Mouse (Mus musculus) cerebellum, adult 2 months (tissue): ENCODE results near the gene Zdhhc3. TPM values are rescaled to one million over a fixed set of nuclear protein-coding genes. Genes with fewer than 3 reads are reported as not detected.
A peak's percentile ranks its signal among the peaks of the same experiment; 100 is the strongest.

Experiments
- DNase-seq, 2 experiments: peaks; one replicate each; pipeline ENCODE4 v3.0.0; 2021
- H3K27ac ChIP-seq: fragments of 200-500 bp; 2 replicates; pipeline ENCODE4 v1.5.1; 2012; ENCODE audit warnings: low read length, control low read depth, inconsistent platforms; ENCODE audit not compliant: insufficient read depth
- H3K27me3 ChIP-seq: fragments of 200-500 bp; 2 replicates; pipeline ENCODE4 v1.6.1; 2012; ENCODE audit warnings: inconsistent platforms, mild to moderate bottlenecking, low read length, moderate library complexity; ENCODE audit not compliant: control insufficient read depth, insufficient read depth
- H3K4me1 ChIP-seq: fragments of 200-500 bp; 2 replicates; pipeline ENCODE4 v1.6.1; 2011; ENCODE audit warnings: low read length; ENCODE audit not compliant: control insufficient read depth, insufficient read depth
- H3K4me3 ChIP-seq: fragments of 200-500 bp; replicated peaks from 2 replicates; pipeline ENCODE3; 2011; ENCODE audit warnings: mild to moderate bottlenecking, low read depth, low read length, control low read depth; ENCODE audit not compliant: insufficient read depth
- CTCF ChIP-seq: fragments of 200-500 bp; IDR thresholded peaks from 2 replicates; pipeline ENCODE4 v1.5.1; 2011; ENCODE audit warnings: low read depth, mild to moderate bottlenecking, control low read depth, low read length, moderate library complexity, borderline replicate concordance; ENCODE audit not compliant: insufficient read depth
- POLR2A ChIP-seq: fragments of 200-500 bp; IDR thresholded peaks from 2 replicates; pipeline ENCODE4 v1.6.1; 2011; ENCODE audit warnings: low read length, control low read depth, borderline replicate concordance; ENCODE audit not compliant: insufficient read depth
- WGBS: fragments of 180-500 bp; shearing (Covaris S2); methylation state at CpG from one replicate; pipeline ENCODE4 v1.1.7; 2018; 5-methylcytosine and 5-hydroxymethylcytosine counted together
- polyA plus RNA-seq: library from polyadenylated mRNA; depleted of rRNA; stranded (reverse); fragments of >200 nt; gene quantifications from 2 replicates; pipeline ENCODE4 v1.2.3, GENCODE M21; 2012; rRNA removed

The Zdhhc3 gene
- polyA plus RNA-seq = 83.4 and 85.9 TPM in 2 replicates

DNA sequence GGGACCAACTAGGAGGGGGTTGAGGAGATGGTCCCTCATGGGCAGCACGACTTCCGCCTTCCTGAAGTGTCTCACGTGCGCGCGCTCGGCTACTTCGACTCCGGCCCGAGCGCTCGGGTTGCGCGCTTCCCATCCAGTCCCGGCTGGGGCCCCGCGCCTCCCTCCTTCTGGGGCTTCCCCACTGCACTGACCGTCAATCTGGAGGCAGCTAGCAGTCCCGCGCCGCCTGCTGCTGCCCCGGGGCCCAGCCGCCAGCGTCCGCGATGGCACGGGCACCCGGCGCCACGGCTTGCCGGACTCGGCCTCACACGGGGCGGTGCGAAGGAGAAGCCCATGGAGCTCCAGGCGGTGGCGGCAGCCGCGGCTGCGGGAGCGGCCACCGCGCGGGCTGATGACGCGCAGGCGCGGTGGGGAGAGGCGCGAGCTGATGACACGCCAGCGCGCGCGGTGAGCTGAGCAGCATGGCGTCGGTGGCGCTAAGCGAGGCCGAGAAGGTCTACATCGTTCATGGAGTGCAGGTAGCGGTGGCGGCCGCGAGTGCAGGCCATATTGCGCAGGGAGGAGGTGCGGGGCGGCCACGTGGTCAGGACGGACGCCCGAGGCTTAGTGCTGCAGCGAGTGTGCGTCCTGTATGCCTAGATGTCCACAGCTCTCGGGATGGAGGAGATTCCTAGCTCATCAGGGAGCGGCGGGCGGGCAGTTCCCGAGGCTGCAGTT lies at the start of gene Zdhhc3, which contains the start of gene Exosc7:
TSS of gene Zdhhc3 (minus strand) at position 401 of the 717 bp plus-strand sequence.
TSS of gene Exosc7 (plus strand) at position 411 of the 717 bp plus-strand sequence.
- TF ChIP-seq CTCF (no peak), POLR2A (peak; percentile 93)
- H3K4me1 ChIP-seq = no peaks in the 10 kb centered on the region; the same call in 1 of the 2 replicates
- no peaks in the 10 kb centered on the region for H3K27me3 ChIP-seq
- WGBS = under 1% methylated on average over 78 of the region's 79 CpGs
- H3K4me3 ChIP-seq = peak within 1 kb of the TSS; percentile 67
- H3K27ac ChIP-seq = peak within 1 kb of the TSS; percentile 76
- DNase-seq = peak; percentile 92 to 93

DNA sequence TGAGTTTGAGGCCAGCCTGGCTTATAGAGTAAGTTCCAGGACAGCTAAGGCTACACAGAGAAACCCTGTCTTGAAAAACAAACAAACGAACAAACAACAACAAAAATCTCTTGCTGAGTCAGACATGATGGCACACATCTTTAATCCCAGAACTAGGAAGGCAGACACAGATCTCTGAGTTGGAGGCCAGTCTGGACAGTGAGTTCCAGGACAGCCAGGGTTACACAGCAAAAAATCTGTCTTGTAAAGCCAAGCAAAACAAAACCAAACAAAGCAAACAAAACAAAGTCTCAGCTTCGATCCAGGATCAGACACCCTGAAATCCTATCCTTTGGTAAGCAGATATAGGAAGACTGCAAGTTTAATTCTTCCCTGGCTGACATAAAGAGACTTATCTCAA lies 48.8 kb upstream of the Zdhhc3 start:
- TF ChIP-seq POLR2A = no peak
- no peak for TF ChIP-seq CTCF
- H3K27ac ChIP-seq = no peak overlapping the region
- DNase-seq = no peak
- no peaks in the 10 kb centered on the region for H3K27me3 ChIP-seq
- H3K4me1 ChIP-seq = no peaks in the 10 kb centered on the region
- 68% methylated on average over 2 of the region's 2 CpGs for WGBS
- H3K4me3 ChIP-seq = no peak overlapping the region

DNA sequence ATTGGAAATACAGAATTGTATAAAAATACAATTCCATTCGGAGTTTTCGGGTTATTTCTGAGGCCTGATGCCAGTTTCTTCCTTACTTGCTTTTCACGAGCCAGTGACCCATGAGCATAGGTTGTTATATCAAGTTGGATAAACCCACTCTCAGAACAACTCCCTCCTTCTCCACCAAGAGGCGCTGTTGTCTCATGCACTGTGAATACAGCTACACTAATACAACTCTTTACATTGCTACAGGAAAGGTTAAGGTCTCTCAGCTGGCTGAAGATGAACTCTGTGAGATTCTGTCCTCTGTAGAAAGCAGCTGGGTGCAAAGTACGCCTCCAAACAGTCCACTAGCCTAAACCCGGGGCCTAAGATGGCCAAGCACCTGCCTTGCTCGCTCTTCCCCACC lies 46.3 kb upstream of the Zdhhc3 start:
- DNase-seq = peak in 1 of 2 experiments; percentile 27
- no peak for TF ChIP-seq POLR2A
- TF ChIP-seq CTCF = no peak
- Histone ChIP-seq H3K4me1 (no peaks in the 10 kb centered on the region), H3K27me3 (no peaks in the 10 kb centered on the region), H3K4me3 (no peak overlapping the region), H3K27ac (no peak overlapping the region)
- WGBS = 66% methylated on average over 7 of the region's 7 CpGs

DNA sequence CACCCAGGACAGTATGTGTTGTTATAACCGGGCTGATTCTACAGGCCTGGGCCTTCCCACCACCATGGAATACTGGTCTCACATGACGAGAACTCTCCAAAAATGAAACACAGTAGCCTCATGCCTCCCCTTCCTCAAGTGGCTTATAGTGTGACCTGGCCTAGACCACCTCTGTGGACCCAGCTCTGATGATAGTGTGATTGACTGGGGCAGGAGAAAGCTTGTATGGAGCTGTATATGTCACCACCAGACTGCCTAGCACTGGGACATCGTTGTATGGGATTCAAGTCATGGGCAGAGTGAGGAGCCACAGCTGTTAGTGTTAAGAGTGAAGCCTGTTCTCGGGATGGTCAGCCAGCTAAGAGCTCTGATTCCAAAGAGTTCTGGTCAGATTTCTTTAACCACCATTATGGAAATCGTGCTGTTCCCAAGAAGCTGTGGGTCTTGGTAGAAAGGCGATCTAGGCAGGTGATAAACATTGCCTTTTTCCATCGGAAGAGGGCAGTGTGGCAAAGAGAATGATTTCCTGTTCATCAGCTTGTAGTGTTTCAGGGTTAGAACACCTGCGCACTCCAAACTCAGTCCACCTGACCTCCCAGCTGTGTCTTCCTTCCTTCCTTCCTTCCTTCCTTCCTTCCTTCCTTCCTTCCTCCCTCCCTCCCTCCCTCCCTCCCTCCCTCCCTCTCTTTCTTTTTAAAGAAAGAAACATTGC lies 45.3 kb upstream of the Zdhhc3 start:
- no peak for DNase-seq
- Histone ChIP-seq H3K27ac (no peak overlapping the region), H3K27me3 (no peaks in the 10 kb centered on the region), H3K4me3 (no peak overlapping the region), H3K4me1 (no peaks in the 10 kb centered on the region)
- WGBS = 39% methylated on average over 8 of the region's 8 CpGs
- TF ChIP-seq POLR2A = no peak
- peak; percentile 52; the same call in 1 of the 2 replicates for TF ChIP-seq CTCF

DNA sequence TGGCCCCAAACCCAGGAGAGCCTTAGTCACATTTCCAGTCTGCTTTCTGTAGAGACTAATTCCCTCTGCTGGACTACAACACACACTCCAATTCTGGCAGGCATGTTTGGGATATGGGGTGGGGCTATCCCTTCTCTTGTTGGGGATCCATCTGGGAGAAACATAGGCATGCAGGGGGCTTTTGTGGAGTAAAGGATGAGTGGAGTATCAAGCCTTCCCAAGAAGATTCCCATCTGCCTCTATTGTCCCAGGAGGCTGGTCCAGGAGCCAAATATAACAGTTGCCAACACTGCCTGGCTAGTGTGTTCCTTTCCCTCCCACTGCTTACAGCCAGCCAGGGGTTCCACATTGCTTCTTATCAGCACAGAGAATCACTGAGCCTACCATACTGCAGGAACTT lies 44.7 kb upstream of the Zdhhc3 start:
- Histone ChIP-seq H3K27me3 (no peaks in the 10 kb centered on the region), H3K27ac (no peak overlapping the region), H3K4me3 (no peak overlapping the region), H3K4me1 (no peaks in the 10 kb centered on the region)
- DNase-seq = no peak
- TF ChIP-seq CTCF = no peak

DNA sequence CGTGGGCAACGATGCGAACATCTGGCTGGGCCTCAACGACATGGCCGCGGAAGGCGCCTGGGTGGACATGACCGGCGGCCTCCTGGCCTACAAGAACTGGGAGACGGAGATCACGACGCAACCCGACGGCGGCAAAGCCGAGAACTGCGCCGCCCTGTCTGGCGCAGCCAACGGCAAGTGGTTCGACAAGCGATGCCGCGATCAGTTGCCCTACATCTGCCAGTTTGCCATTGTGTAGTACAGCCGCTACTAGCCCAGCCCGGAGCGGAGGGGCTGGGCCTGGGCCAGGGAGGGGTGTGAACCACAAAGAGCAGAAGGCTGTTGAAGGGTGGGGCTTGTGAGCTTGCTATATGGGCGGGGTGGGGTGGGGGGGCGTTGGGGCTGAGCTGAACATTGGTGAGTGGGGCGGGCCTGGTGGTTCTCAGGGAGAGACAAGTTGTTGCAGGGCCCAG lies 43.9 kb upstream of the Zdhhc3 start:
- no peak overlapping the region for H3K27ac ChIP-seq
- TF ChIP-seq POLR2A (no peak), CTCF (no peak)
- WGBS = 30% methylated on average over 29 of the region's 30 CpGs
- no peaks in the 10 kb centered on the region for H3K4me1 ChIP-seq
- H3K4me3 ChIP-seq = no peak overlapping the region
- no peaks in the 10 kb centered on the region for H3K27me3 ChIP-seq
- DNase-seq = peak in 1 of 2 experiments; percentile 28

DNA sequence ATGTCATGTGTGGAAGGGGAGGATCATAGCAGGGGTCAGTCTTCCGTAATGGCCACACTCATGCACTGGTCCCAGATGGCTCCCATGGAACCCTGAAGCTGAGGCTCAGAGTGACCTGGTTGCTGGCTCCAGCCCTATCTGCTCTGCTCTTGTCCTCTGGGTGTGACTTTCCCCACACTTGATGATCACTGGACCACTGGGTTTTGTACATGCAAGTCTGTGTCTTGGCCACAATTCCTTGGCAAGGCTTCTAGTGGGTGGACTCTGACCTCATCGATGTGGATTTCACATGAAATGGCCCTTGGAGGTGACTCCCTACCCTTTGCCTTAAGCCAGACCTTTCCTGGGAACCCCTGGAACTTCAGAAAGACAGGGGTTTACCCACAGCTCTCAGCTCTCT lies 40.1 kb upstream of the Zdhhc3 start:
- Histone ChIP-seq H3K27ac (no peak overlapping the region), H3K4me1 (no peaks in the 10 kb centered on the region), H3K4me3 (no peak overlapping the region), H3K27me3 (no peaks in the 10 kb centered on the region)
- no peak for TF ChIP-seq CTCF
- no peak for TF ChIP-seq POLR2A
- DNase-seq = no peak
- WGBS = 82% methylated on average over 2 of the region's 2 CpGs

DNA sequence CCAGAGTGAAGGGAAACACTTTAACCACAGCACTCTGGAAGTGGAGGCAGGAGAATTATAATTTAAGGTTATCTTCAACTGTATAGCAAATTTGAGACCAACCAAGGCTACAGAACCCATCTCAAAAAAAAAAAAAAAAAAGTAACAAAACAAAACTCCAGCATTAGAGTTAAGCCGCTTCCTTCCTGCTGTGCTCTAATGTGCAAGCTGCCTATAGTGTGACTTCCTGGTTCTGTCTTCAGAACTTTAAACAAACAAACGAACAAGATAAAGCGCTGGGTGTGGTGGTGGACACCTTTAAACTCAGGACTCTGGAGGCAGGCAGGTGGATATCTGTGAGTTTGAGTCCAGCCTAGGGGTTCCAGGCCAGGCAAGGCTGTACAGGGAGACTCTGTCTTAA lies 39.0 kb upstream of the Zdhhc3 start:
- no peaks in the 10 kb centered on the region for H3K27me3 ChIP-seq
- no peak overlapping the region for H3K4me3 ChIP-seq
- no peak for DNase-seq
- H3K4me1 ChIP-seq = no peaks in the 10 kb centered on the region
- TF ChIP-seq CTCF (no peak), POLR2A (no peak)
- 83% methylated on average over 3 of the region's 3 CpGs for WGBS
- H3K27ac ChIP-seq = no peak overlapping the region
